1 mouse cellular context compared by ENCODE assay signal in the genomic region with DNA sequence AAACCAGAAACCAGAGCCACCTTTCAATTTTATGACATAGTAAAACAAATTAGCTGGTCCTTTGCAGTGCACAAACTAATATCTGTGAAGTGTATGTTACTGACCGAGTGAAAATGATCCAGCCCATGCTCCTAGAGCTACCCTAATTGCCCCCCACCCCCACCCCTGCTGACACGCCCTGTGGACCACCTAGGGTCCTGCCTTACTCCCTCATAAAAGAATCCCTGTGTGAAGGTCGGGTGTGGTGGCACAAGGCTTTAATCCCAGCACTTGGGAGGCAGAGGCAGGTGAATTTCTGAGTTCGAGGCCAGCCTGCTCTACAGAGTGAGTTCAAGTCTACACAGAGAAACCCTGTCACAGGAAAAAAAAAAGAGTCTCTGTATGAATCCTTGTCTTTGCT.
TF ChIP-seq lines count a peak whose summit lies in the region.

No protein-coding gene starts in this region.

TF ChIP-seq in MEL, 35 proteins besides CTCF, POLR2A, EP300 and RAD21 (continued from another document):
- TF ChIP-seq E2F4 (IDR thresholded peaks at IDR 0.05; ENCODE audit: borderline replicate concordance, low read depth, low read length) (no peak), MEF2A (IDR thresholded peaks at IDR 0.05; ENCODE audit: extremely low read depth, insufficient replicate concordance, low read depth, low read length, poor library complexity, severe bottlenecking) (no peak), ZNF384 (IDR thresholded peaks at IDR 0.05; ENCODE audit: low read depth, low read length) (peak; percentile 43; the same call in 1 of the 2 replicates), MYB (IDR thresholded peaks at IDR 0.05; ENCODE audit: low read depth, low read length) (0 out of 2 replicates have a peak, but pooled peaks have one; percentile 13), MAX (IDR thresholded peaks at IDR 0.05; ENCODE audit: low read length) (0 out of 2 replicates have a peak, but pooled peaks have one; percentile 6)
